Mouse (Mus musculus) C2C12 (cell line): ENCODE results near the gene Clstn2.

Experiments used
- CEBPB ChIP-seq: IDR thresholded peaks from one replicate; pipeline ENCODE4 v1.6.1; 2011; ENCODE audit warnings: low read depth, mild to moderate bottlenecking, control low read depth, moderate library complexity
- CTCF ChIP-seq: IDR thresholded peaks from one replicate; pipeline ENCODE4 v1.5.1; 2011; ENCODE audit not compliant: control insufficient read depth, insufficient read depth, insufficient read length
- FOSL1 ChIP-seq: IDR thresholded peaks from one replicate; pipeline ENCODE4 v1.8.0; 2011; ENCODE audit warnings: mild to moderate bottlenecking, low read length; ENCODE audit not compliant: poor library complexity, insufficient read depth, severe bottlenecking
- MAX ChIP-seq: IDR thresholded peaks from one replicate; pipeline ENCODE4 v1.6.1; 2011; ENCODE audit warnings: mild to moderate bottlenecking, control low read depth
- MYOD1 ChIP-seq: IDR thresholded peaks from one replicate; pipeline ENCODE4 v1.6.1; 2011; ENCODE audit warnings: low read depth; ENCODE audit not compliant: control insufficient read depth, insufficient read length
- MYOG ChIP-seq: IDR thresholded peaks from one replicate; pipeline ENCODE4 v1.6.1; 2011; ENCODE audit not compliant: control insufficient read depth, insufficient read length; ENCODE audit errors: extremely low read depth
- USF1 ChIP-seq: IDR thresholded peaks from one replicate; pipeline ENCODE4 v1.6.1; 2011; ENCODE audit warnings: low read depth, mild to moderate bottlenecking, control low read depth, moderate library complexity

DNA sequence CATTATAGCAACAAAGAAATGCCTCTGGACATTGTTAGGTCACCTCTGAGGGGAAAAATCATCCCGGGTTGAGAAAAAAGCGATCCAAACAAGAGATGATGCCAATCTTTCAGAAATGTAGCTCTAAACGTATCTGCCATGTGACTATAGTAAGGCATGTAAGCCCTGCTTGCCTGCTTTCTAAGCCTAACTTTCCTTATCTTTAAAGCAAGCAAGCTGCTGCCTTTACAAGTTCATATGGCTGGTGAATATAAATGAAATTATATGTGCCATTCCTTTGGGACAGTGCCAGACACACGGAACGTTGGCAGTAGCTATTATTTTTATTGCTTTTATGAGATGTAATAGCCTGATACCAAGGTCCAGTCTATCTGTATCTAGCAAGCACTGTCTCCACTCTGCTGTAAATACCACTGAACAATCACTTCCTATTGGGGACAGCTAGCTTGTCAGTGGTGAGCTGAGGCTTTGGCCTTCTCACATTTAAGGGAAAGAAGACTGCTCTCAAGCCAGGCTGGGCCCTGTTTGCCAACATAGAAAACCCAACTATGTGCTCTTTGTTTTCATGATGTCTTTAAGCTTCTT is 252.9 kb downstream of the Clstn2 start:
- TF ChIP-seq CTCF (no peak), MYOD1 (no peak), MAX (no peak), MYOG (no peak), FOSL1 (no peak), USF1 (no peak), CEBPB (no peak)
